Mouse (Mus musculus) cerebellum, adult 11 months (tissue): ENCODE measurements around the gene Itga4.

Experiments
- DNase-seq: peaks from one replicate; pipeline ENCODE4 v3.0.0; 2022

Itga4 gene

DNA sequence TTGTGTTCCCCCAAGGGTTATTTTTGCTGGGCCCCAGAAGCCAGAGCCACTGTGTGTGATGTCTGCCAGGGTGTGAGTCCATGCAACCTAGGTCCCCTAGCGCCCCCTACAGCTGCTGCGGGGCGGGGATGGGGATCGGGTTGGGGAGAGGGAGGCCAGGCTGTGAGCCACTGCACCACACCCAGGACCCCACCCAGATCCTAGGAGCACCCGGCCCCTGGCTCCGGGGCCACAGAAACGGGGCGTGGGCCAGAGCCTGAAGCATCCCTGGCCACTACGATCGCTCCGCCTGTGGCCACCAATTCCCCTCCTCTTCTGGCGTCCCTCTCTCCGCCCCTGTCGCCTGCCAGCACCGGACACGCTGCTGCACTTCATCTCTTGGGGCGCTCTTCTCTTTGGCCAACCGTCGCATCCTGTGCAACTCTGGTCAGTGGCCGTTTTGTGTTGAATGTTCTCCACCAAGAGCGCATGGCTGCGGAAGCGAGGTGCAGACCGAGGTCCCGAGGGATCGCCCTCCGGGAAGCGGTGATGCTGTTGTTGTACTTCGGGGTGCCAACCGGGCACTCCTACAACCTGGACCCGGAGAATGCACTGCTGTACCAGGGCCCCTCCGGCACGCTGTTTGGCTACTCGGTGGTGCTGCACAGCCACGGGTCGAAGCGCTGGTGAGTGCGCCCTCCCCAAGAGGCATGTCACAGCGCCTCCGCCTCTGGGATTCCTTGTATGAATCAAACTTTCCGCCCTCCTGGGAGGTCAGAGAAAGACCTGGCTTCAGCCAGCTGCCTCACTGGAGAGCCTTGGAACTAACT is at the start of gene Itga4:
TSS of gene Itga4 (plus strand) at position 235 of the 809 bp plus-strand sequence.
- peak; percentile 45 for DNase-seq

DNA sequence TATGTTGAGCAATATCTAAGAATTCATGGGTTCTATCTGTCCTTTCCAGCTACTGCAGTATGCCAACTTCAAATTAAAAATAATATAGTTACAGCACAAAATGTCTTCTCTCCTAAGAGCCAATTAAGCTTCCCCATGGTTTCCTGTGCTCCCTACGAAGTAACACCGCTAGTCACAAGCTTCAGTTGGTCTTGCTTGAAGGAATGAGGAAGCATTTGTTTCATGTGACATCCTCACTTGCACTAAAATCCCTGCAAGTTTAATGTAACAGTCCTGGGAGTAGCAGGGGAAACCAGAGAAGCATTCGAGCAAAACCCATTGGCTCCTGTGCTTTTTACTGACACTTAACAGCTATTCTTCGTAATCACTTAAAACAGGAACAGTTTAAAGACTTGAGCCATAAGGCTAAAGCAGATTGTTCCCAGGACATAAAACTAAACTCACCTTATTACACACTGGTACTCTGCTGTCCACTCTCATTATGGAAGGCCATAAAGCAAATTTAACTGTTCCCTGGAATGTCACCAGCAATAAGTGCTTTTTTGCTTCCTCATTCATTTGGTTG is 49.0 kb upstream of the Itga4 start:
- no peak for DNase-seq

DNA sequence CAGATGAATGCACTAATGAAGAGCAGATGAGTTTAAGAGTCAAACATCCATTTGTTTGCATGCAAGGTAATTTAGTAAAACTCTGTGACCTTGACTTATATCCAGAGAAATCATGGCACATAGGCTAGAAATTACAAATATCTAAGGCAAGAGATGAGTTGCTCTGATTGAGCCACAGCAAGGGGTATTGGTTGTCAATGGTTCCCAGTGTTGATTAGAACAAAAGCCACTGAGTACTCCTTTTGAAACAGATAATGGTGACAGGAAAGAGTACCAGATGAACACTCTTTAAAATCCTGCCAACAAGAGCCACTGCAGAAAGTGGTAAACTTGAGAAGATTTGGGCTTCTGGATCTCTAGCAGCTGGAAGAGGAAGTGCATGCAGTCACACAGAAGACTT is 40.2 kb upstream of the Itga4 start:
- no peak for DNase-seq

DNA sequence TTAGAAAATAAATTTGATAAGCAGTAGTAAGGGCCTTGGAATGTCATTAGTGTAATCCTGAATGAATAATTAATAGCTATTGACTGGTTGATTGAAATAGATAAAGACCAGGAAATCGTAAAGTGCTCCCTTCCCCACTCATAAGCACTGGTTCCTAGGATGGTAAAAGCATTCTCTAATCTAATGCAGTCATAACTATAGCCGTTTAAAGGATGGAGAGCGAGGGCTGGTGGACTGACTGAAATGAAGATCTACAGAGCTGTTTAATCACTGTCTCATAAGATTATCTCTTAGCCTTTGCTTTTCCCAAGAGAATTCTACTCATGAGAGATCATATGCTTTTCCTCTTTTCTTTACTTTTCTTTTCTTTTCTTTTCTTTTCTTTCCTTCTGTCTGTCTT is 39.7 kb upstream of the Itga4 start:
- DNase-seq, result no peak

DNA sequence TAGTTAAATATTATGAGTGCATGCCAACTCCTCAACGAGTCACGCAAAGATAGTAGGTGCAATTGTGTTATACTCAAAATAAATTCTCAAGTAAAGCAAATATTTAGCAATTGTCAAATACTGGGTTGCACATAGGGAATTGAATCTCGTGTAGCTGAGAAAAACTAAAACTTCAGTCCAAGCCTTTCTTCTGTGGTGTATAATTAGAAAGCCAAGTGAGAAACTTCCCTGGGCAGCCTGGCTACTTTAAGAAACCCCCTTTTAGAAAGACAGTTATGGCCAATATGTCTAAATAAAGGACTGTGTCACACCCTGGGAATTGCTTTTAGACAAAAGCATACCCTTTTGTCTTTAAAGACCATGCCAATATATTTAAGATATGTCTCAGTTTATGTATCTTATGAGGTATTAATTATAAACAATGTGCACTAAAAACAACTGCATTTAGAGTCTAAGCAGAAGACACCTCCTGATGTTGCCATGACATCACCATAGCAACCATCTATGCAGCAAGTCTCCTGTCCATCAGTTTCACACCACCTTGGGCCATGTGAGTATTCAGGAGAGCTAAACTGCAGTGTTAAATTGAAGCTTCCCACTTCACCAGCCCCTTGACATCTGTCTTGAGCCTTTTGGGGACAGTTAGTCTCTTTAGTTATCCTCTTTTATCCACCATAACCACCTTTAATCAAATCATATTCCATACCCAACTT is 30.4 kb upstream of the Itga4 start:
- DNase-seq, result no peak

DNA sequence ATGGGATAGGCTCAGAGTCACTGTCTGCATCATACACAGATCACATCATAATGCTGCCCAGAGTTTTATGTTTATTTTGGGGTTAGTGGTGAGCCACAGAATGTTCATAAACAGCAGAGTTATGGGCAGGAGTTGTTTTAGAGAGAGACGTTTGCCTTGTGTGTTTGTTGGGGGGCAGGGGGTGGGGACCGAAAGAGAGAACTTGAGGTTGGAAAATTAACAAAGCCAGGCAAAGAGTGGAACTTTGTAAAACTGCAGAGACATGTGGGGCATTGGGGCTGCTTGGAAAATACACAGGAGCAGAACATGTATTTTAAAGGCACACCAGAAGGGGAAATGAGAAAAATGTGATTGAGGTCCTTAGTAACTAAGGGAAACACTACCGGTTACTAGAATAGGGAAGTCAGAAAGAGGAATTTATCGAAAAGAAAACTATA is 27.4 kb upstream of the Itga4 start:
- DNase-seq, result no peak

DNA sequence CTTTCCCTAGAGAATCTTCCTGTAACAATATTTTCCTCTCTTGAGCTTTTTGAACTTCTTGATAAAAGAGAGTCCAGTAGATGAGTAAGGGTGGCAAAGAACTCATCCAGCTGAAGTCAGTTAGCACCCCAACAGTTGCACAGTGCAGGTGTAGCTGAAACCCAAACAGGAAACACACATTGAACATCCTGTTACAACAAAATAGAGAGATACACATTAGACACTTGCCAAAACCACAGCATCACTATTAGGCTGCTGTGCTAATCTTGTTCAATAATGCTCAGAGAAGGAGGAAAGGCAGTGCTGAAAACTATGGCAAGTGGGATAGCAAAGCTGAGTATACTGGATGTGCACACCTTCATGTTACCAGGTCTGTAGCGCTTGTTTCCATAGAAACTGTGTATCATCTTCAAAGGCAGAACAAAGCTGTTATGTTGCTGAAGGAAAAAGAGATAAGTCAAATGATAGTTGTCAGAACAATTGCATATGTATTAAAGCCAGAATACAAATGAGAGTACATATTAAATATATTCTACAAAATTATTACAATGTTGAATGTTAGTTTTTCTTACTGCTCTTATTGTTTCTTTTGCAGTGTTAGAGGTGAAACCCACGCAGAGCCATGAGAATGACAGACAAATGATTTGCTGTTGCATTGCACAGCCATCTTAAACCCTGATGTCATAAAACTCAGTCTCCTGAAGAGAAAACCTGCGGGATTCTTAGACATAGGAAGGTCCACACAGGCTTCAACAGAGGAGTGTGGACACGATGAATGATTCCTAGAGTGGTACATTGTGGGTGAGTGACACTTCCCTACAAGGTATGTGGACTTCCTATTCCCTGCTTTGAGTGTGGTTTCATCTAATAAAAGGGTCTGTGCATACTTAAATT is 23.9 kb upstream of the Itga4 start:
- DNase-seq, result no peak

DNA sequence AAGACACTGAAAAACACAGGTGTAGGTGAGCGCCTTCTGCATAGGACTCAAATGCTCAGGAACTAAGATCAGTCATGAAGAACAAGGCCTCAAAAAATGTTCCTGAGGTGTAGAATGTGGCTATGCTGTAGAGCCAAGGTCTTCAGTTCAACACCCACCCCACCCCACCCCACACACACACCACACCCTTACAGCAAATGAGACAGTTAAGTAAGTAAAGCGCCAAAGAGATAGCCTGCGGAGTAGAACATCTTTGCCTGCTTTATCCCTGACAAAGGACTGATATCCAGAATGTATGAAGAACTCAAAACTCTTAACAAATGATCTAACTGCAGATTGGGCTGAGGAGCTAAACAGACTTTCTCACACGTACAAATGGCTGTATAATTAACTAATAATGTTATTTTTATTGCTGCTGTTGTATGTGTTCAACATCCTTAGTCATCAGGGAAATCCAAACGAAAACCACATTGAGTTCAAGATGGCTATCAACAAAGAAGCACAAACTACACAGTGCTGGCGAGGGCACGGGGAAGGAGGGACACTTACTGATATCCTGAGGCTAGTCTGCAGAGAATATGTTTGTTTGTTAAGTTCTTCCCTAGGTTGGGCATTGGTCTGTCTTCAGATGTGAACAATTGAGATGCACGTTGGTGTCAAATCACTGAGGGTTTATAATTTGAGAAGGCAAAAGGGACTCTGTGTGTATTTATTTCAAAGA is 19.3 kb upstream of the Itga4 start:
- no peak for DNase-seq

DNA sequence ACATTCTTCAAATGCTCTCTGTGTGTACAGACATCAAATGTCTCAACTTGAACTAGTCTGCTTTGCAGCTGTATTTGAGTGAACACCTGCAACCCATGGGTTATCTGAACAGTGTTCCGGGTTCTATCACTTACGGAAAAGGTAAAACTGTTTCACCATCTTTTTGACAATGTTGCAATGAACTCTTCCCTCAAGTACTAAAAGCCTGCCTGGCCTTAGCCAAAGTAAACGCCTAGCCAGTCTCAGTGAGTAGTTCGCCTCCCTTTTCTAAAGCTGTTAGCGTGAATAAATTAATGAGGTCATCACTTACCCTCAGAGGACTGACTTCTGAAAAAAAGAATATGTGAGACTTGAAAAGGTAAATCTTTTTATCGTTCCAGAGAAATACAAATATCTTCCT is 18.0 kb upstream of the Itga4 start:
- no peak for DNase-seq

DNA sequence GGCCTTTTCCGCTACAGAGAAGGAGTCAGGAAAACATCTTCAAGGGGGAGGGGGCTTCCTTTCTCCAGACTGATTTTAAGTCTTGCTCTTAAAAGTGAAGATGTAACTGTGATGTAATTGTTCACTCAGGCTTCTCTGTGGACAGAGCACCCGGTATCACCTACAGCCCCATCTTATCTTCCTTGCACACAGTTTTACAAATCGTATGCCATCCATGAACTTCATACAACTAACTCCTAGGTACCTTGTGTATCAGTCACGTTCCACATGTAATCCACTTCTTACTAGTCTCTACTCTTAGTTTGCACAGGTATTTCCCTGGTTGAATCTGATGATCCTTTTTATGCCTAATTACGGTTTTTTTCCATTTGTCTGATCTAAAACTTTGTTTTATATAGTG is 10.9 kb upstream of the Itga4 start:
- DNase-seq, result no peak

DNA sequence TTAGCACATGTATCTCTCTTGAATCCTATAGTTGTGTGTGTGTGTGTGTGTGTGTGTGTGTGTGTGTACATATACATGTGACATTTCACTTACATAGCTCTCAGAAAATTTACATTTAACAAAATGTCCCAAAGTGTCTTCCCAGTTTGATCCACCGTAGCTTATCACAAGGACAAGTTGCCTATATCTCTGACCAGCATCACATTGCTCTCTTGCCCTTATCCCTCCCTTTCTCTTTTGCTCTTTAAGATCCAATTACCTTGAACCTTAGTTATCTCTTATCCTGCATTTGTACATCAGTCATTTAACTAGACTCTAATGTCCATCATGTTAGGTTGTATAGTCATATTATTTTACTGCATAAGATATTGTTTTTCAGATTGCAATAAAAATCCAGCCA is 10.5 kb upstream of the Itga4 start:
- DNase-seq, result no peak

DNA sequence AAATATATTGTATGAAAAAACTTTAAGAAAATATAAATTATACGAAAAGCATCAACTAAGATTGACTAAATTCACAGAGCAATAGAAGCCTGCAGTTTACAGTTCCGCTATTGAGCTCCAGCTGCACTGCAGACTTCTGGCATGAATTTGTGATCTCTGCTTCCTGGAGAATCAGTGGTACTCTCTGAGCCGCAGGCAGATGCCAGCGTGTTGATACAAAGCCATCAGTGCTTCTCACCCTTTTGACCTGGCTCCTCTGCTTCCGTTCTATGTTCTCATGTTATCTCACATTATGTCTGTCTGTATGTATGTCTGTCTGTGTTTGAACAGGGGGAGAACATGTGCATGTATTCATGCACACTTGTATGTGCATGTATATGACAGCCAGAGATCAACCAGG is 6.9 kb upstream of the Itga4 start:
- DNase-seq, result no peak

DNA sequence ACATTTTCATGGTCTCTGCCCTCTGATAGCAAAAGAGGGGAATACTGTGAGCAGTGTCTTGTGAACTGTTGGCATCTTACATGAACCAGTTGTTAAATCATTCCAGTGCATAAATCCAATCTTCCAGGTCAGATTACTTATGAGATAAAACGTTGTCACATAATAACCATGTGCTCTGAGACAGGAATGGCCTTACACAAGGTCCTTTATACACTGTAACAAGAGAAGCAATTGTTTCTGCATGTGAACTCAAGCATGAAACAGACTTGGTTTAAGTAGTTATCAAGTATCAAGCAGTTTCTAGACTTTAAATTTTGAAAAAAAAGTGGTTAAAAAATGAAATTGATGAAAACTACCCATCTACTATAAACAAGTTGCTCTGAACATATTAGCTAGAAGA is 4.7 kb upstream of the Itga4 start:
- no peak for DNase-seq

DNA sequence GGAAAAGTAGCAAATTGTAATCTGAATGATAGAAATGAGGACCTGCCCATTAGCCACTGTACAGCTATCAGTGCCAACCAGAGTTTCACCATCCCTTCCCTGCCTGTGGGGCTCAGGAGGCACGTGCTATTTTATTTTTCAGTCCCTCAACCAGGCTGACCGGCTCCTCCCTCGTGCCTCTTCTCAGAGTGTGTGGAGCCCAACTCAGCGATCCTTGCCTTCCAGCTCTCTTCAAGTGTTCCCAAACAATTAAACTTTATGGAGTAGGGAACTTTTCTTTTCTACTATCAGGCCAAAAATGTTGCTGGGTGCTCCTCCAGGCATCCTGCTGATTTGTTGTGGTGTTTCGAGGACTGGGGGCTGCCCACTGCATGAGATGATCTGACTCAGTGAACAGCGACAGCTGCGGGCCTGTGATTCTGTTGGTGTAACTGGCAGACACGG is 1.4 kb upstream of the Itga4 start:
- DNase-seq, result no peak

DNA sequence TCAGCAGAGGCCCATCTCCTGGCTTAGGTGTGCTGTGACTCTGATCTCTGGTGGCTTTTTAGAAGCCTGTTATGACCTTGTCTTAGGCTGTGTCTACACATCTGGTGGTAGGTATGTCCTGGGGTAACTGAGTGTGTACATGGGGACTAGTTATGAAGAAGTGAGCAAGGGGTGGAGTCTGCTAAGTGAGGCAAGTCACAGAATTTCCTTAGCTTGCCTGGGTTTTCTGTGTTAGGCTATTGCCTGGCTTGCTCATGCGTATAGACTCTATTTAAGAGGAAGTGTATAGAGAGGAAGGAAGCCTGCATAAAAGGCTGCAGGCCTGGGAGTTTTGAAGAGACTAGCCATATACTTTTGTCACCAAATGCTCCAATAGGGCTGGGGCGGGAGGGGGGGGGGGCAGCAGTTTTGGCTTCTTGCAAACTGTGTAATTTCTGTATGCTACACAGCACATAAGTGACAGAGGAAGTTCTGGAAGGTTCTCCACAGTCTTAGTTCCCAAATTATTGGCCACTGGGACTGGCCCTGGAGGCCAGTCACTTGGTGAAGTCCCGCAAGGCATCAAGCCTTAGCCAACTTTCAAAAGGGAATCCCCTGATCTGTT is 536 bp upstream of the Itga4 start:
- no peak for DNase-seq

DNA sequence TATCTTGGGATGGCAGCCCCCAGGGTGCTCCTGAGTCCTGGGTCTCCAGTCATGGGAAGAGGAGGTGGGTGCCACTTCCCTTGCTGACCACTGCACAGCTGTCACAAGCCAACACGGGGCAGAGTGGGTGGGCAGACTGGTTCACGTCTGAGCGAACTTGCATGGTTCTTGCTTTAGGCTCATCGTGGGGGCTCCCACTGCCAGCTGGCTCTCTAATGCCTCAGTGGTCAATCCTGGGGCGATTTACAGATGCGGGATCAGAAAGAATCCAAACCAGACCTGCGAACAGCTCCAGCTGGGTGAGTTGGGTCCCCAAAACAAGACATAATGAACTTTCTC is 744 bp downstream of the Itga4 start:
- no peak for DNase-seq

DNA sequence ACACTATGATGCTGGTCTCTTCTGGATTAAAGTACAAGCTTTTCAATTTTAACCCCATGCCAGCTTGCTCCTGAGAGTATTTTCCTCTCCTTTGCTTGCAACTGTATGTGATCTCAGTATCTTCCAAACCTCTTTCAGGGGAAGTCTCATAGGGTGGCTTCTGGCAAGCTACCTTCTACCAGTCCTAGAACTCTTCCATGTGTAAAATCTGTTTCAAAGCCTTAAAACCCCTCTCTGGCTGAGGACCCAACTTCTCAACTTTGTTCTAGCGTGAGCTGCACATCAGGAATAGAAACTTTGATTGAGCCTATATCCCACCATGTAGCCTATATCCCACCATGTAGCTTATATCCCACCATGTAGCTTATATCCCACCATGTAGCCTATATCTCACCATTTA is 1.1 kb downstream of the Itga4 start:
- no peak for DNase-seq

DNA sequence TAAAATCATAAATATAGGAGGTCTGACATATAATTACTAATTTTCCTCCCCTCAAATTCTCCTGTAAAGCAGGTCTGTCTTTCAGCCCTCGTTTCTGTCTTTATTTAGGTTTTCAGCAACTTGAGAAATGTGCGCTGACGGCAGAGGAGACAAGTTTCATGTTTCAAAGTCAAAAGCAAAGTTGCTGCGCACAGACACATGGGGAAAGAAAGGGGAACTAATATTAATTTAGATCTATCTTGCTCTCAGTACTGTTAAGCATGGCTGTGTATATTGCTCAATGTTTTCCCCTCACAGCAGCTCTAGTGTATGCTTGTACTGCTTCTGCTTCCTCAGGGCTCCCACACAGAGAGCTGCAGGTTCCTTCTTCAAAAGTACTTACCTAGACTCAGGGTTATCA is 1.7 kb downstream of the Itga4 start:
- DNase-seq, result no peak

DNA sequence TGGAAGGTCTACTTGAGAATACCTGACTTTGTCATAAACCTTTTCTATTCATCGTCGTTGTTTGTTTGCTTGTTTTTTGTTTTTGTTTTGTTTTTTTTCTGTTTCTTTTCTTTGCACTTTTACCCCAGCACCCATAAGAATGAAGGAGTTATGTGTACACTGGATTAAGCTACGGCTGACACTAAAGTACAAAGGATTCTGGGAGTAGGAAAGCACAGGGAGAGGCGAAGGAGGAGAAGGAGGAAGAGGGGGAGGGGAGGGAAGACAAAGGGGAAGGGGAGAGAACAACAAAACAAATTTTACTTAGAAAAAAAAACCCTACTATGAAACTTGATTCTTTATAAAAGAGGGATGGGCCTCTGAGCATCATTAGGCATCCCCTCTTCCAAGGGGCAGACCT is 2.2 kb downstream of the Itga4 start:
- no peak for DNase-seq

DNA sequence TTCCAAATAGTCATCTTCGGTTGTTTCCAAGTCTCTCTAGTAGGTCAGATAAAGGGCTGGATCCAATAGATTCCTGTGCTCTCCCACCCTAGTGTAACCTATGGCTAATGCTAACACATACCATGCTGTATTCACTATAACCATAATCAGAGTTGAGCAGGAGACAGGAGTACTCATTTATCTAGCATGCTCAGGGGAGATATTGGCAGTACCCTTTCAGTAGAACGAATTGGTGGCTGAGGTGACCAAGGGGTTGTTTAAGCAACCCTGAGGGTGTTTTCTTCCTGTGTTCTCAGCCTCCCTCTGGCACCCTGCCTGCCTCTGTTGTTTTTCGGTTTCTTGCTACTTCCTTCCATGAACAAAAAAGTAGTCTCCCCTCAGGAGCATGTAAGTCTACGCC is 4.1 kb downstream of the Itga4 start:
- no peak for DNase-seq

DNA sequence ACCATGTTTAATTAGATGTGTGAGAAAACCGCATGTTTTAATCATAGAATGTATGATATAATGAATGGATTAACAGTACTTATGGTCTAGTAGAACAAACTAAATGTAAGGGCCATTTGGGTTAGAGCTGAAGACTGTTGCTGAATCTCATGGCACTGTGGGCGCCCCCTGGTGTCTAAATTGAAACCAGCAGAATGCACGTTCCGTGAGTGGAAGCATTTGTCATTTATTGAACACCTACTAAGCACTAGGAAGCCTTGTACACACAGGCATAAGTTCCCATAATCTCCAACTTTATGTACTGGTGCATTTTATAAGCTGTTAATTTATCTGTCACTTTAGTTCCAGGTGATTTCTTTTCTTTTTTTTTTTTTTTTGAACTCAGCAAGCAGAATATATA is 10.4 kb downstream of the Itga4 start:
- peak; percentile 40 for DNase-seq

DNA sequence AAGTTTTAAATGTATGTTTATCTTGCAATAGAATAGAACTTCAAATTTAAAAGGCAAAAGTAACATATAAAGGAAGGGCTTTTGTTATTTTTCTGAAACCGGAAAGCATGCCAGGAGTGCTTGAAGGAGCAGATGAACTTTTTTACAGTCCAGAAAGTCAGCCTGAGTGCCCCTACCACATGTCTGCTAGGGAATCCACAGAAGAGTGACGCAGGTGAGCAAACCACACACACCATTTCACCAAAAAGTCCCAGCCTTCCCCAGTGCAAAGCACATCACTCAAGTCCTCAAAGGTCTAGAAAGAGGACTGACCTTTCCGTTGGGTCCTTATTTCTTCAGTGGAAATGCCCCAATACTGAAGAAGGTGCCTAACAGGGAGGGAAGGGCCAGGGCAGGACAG is 11.3 kb downstream of the Itga4 start:
- no peak for DNase-seq
